Mouse (Mus musculus) common myeloid progenitor, adult 5-6 weeks (primary cell): ENCODE data around the gene Fam228b. TPM values are rescaled to one million over a fixed set of nuclear protein-coding genes. Genes with fewer than 3 reads are reported as not detected.
"Not testable (repeated sequence)": the region's sequence is repeated elsewhere in the genome, so short reads cannot be mapped to it uniquely, and the experiment has no call there.

Source experiments
- ATAC-seq: replicated peaks from 2 replicates; pipeline ENCODE4 v1.8.0; 2016; ENCODE audit warnings: low read depth, mild to moderate bottlenecking, moderate TSS enrichment, inconsistent platforms; ENCODE audit not compliant: poor library complexity, severe bottlenecking
- total RNA-seq: library from RNA; stranded (forward); fragments of 200-1000, 187-1606 nt; gene quantifications from 2 replicates; pipeline ENCODE4 v1.2.3, GENCODE M21; 2017

Gene Fam228b
- total RNA-seq, 1 experiment from 2014 or later = 2.7 TPM

DNA sequence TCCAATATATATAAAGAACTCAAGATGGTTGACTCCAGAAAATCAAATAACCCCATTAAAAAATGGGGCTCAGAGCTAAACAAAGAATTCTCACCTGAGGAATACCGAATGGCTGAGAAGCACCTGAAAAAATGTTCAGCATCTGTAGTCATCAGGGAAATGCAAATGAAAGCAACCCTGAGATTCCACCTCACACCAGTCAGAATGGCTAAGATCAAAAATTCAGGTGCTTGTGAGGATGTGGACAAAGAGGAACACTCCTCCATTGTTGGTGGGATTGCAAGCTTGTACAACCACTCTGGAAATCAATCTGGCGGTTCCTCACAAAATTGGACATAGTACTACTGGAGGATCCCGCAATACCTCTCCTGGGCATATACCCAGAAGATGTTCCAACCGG is 14.6 kb downstream of the Fam228b start:
- ATAC-seq = not testable (repeated sequence)

DNA sequence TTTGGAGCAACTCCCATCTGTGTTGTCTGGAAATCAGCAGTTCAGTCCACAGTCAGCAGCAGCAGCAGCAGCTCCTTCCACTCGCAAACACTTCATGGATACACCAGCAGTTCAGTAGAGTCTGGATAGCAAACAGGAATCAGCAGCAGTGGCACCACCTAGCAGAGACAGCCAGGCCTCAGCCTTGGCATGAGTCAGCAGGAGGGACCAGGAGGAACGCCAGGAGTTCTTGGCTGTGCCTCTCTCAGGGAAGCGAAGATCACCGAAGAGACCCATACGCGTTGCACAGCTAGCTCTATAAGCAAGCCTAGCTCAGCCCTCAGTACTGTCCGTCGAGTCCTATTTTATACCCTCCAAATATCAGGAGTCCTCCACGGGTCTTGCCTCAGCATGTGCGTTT is 24.6 kb downstream of the Fam228b start:
- ATAC-seq = no peak

DNA sequence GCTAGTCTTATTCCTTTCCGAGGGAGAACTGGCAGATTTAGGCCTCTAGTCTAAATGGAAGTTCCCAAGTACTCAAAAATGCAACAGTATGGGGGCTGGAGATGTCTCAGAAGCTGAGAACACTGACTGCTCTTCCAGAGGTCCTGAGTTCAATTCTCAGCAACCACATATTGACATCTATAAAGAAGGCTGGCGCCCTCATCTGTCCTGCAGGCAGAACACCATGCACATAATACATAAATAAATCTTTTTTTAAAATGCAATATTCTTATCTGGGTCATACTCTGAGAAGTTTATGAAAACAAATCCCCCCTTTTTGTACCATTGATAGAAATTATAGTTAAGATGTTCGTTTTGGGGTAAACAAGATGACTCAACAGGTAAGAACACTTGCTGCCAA is 26.9 kb downstream of the Fam228b start:
- no peak for ATAC-seq

DNA sequence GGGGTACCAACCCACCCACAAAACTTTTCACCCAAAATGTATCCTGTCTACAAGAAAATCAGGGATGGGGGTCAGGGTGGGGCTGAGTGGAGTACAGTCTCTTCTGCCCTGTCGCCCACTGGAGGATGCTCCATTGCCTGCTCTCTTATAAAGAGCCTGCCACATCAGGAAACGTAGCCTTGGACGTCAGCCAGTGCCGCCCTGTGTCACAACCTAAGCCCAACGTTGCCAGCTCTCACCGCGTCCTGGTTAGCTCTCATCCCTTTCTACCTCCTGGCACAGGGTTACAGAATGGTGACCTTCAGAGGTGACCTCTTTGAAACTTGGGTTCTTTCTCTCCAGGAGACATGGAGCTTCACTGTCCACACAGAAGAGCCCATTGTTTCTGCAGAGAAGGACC is 28.2 kb downstream of the Fam228b start:
- ATAC-seq = no peak

DNA sequence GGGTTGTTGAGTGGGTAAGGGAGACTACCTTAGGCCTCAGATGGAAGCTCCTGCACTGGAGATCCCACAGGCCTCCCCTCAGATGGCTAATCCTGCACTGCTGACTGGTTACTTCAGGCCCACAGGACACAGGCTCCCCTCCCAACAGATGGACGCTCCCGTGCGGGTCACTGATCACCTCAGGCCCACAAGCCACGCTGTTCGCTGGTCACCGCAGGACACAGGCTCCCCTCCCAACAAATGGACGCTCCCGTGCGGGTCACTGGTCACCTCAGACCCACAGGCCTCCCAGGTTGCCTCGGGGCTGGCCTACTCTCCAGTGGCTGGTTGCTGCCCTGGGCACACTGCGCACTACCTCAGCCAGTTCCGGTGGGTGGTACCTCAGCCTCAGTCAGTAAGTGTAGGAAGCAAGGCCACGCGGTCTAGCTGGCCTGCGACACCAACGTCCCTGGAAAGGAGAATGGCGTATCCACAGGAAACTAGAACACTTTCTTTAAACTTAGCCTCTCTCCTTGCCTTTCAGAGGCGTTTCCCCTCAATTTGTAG is 31.0 kb downstream of the Fam228b start, which contains the start of gene Fam228a:
Fam228a (minus strand) TSS at position 400 of the 546 bp plus-strand sequence.
- ATAC-seq = no peak

DNA sequence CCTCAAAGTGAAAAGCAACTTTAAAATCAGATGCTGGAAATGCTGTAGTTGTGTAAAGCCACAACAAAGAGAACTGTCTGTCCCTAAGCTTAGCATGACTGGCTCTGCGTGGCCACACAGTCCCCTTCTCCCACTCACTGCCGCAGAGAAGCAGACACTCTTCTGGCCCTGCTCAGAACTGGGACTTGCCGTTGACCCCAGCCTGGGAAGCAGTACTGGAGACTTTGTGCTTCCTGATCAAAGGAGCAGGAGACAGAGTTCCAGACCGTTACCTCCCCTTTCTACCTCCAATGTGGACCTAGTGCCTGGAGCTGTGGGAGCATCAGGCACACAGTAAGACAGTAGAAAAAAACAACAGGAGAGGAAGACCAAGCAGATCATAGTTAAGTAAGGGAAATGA is 36.7 kb downstream of the Fam228b start:
- ATAC-seq = no peak

DNA sequence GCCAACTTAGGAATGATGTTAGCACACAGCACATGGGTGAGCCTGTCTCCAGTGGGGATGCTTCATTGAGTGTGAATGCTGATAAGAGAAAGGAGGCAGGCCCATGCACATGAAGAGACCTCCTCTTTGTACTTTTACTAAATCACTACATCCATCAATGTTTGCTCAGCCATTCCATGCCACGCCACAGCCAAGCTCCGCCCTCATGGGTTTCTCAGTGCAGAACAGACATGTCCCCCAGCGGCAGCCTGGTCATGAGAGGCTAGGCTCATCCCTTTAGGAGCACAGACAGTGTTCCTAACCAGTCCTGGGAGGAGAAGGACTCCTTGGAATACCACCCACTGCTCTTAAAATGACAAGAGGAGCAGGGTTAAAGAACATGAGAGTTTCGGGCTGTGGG is 37.4 kb downstream of the Fam228b start:
- no peak for ATAC-seq

DNA sequence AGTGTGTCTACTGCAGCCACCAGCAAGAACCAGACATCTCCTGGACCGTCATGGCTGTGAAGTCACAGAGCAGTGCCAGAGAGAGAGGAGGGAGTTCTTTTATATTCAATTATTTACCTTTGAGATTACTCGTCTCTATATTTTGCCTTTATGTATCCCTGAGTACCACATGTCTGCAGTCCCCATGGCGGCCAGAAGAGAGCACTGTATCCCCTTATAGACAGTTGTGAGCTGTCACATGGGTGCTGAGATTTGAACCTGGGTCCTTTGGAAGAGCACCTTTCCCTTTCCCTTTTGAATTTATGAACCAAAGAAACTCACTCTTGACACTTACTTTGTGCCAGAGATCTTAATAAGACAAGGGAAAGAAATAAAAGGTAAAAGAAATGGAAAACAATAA is 39.9 kb downstream of the Fam228b start:
- ATAC-seq = no peak

DNA sequence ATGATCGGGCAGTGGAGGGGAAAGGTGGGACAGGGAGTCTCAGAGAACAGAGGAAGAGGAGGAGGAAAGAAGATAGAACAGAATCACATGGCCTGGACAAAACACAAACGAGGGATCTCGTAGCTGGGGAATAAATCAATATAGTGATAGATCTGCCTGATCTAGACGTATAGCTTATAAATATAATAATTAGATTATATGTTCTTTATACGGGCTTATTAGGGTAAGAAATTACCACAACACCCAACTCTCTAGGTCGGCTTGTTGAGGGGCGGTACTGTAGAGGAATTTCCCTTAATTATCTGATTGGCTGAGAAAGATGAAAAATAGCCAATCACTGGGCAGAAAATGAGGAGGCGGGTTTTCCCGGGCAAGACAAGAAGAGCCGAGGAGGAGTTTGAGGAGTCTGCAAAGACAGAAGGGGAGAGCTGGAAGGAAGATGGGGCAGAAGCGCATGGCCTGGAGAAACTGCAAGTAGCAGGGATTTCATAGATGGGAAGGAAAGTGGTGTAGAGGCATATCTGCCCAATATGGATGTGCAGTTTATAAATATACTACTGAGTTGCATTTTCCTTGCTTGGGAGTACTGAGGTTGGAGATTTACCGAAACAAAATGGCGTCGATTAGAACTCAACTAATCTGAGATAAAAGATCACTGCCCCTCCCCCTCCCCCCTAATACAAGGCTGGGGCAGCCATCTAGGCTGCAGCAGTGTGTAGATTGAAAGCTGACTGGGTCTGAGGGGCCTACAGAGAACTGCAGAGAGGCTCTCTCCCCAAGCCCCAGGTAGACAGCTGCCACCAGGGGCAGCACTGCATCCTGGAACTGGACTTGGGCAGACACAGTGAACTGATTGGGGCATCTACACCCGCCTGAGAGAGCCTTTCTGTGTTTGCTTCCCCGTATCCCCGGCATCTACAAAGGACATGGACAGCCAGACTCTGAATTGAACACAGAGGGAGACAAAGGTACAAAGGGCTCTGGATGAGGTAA is 49.0 kb downstream of the Fam228b start:
- ATAC-seq = no peak

DNA sequence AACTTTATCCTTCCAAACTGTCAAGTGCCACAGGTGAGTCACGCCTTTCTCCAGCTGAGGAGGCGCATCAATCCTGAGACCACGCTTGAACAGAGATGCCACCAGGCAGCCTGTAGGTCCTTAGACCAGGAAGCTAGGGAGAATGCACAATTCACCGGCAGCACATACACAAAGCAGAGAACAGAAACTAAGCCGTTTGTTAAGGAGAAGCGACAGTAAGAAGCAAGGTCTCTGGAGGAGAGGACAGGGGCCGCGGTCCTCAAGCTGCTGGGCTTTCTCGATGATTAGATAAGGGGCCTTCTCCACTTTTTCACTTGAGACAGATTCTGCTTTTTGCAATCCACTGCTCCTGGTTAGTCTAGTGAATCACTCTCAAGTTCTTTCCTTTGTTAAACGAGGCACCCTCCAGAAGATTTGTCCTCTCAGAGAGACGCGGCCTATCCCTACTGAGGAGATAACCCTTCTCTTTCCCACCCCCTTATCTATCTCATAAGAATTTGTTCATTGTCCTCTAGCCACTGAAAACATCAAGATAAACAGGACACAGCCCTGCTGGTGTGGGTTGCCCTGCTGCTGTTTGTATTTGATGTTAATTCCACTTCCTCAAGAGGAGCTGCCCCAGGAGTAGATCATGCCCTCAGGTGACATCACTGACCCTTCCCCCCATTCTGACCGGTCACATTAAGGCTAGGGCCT is 49.9 kb downstream of the Fam228b start:
- no peak for ATAC-seq

DNA sequence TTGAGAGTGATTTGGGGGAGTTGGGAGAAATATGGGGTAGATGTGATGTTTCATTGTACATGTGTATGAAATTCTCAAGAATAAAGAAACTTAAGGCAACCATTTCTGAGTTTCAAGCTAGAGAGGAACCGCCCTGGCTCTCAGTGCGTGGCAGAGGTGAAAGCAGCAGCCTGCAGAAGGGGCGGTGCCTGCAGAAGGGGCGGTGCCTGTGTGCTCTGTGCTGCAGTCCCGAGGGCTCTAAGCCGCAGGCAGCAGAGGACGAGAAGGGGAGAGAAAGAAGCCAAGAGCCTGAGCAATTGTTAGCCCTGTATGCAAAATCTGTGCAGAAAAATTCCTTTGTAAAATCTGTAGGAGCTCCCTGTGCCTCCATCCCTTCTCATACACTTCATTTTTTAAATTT is 51.6 kb downstream of the Fam228b start:
- ATAC-seq = peak; percentile 97

DNA sequence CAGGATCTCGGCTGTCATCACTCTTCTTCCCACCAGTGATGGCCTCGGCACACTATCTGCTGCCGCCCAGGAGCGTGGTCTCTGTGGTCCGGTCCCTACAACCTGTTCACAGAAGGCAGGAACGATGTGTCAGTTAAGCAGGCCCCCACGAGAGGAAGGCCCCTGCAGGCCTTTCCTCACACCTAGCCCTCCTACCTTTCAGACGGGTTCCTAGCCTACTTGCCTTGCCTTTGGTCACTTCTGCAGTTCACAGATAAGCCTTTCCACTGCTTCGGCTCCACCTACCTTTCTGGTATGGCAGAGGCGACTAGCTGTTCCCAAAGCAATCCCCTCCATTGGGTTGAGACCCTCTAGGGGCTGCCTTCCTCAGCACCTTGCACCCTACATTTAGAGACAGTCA is 53.5 kb downstream of the Fam228b start:
- no peak for ATAC-seq

DNA sequence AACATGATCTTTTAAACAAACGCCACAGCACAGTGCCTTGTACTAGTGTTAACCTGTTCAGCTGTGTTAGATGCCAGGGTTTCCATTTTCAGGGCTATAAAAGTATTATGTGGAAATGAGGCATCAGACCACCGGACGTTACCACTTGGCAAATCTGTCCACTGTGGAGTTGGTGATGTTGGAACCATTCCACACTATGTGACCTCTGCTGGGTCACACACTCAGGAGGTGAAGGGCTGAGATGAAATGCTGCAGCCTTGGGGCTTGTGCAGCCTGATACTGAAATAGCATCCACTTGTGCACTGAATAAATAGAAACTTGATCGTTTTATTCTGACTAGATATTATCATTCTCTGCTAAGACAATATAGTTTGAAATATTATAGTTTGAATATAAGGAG is 55.7 kb downstream of the Fam228b start:
- no peak for ATAC-seq

DNA sequence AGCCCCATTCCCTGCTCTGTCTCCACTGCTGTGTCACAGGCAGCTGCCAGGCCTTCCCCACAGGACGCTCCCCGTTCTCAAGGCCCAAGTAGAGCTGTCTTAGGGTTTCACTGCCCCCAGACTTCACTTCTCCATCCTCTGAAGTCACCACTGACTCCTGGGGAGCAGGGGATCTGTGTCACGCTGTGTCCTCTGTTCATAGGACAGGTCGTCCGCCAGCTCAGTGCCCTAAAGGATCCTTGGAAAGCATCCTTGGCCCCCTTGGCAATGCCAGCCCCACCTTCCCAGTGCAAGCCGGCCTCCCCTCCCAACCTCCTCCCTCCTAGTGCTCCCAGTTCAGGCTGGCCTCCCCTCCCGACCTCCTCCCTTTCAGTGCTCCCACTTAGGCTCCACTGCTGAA is 59.1 kb downstream of the Fam228b start:
- ATAC-seq = no peak

DNA sequence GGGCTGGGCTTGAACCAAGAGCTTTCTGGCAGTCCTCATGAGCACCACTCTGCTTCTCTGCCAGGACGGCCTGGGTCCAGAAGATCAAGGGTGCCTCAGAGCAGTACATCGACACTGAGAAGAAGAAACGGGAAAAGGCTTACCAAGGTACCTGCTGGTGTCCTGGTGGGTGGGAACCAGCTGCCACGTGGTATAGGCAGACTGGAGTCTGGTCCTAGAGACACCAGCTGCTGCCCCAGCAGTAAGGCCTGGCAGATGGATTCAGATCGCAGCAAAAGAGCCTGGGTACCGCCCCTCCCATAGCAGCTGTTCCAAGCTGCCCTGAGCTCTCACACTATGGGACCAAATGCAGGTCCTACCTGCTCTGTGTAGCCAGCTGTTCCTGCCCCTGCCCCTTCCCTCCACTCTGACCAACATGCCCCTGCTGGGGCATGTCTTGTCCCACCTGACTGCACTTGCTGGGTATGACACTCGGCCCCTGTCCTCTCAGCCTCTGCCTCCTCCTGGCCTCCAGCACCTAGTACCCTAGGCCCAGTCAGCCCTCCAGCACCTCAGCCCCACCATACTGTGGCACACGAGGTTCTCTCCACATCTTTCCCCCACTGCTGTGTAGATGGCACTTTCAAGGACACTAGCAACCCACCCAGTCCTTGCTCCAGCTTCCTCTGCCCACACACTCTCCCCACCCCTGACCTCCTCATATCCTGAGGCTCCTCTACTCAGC is 60.0 kb downstream of the Fam228b start:
- no peak for ATAC-seq

DNA sequence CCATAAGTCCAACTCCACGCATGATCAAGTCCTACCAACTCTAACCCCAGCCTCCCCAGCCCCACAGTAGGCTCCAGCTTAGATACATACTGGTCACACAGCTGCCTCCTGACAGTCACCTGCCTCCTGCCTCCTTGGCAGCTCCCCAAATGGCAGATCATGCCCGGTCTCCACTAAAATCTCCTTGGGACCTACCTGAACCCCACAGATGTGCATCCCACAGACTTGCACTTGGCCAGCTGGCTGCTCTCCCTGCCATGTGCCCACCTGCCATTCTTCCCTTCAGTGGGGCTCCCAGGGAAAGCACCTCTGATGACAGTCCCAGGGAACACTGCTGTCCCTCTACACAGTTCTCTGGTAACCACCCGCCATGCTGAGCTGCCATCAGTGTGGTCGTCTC is 60.8 kb downstream of the Fam228b start:
- no peak for ATAC-seq

DNA sequence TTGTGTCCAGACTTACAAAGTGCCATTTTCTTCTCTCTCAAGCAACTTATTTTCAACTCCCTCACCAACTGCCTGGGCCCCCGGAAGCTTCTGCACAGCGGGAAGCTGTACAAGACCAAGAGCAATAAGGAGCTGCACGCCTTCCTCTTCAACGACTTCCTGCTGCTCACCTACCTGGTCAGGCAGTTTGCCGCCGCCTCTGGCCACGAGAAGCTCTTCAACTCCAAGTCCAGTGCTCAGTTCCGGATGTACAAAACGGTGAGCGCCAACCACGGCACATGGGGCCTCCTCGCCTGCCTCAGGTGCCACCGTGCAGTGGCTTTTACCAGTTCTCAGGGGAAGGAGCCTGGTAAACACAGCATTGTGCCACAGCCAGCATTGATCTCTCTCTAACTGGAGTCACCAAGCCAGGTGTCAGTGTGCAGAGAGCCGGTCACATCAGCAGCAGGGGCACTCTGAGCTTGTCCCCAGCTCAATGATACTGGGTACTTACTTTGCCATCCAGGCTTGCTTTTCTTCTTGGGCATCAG is 61.5 kb downstream of the Fam228b start:
- no peak for ATAC-seq

DNA sequence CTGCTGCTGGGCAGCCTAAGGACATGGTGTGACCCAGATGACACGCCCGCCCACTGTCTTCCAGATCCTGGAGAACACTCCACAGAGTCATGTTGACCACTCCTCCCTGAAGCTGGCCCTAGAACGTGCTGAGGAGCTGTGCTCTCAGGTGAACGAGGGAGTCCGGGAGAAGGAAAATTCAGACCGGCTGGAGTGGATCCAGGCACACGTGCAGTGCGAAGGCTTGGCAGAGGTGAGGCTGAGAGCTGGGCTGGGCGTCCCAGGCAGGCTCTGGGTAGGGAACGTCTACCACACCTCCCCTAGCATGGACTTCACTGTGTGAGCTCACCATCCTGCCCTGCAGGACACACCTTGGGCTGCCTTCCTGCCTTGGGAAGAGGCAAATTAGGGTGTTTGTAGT is 62.2 kb downstream of the Fam228b start:
- no peak for ATAC-seq

DNA sequence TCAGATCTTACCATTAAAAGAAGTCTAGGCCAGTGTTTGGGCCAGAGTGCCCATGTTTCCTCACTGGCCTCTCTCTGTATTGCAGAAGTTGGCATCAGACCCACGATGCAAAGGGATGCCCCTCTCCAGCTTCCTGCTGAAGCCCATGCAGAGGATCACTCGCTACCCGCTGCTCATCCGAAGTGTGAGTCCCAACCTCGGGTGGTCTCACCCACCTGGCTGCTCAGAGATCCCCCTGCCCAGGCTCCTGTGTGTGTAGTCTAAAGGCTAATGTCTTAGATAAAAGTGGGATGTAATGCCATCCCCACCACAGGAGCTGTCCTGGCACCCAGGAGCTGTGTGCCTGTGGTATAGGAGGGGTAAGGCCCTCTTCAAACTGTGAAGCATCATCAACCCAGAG is 62.9 kb downstream of the Fam228b start:
- ATAC-seq = no peak

DNA sequence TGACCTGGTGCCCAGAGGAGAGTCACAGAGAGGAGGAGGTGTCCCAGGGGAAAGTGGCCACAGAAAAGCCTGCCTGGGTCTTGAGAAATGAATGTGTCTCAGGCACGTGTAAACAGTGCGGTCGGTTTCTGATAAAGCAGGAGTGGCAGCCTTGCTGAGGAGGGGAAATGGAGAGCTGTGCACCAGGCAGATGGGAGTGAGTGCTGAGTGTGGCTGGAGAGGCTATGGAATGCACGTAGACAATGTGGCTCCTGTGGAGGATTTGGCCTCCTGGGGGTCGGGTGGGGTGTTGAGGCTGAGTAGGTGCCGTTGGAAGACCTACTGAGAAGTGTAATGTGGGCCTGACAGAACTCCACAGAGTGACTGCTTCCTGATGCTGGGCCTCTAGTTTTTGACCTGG is 63.4 kb downstream of the Fam228b start:
- not testable (repeated sequence) for ATAC-seq
